Mouse (Mus musculus): ENCODE results near the gene Mosmo. TPM values are rescaled to one million over a fixed set of nuclear protein-coding genes. Genes with fewer than 3 reads are reported as not detected.

The Mosmo gene
- polyA plus RNA-seq, 1 experiment, result 17.4 TPM

GRCm38 (mm10) chr7:120732906-120733305, 55.5 kb downstream of the Mosmo start:
- DNase-seq (ENCODE audit: low read depth in 1 of 2, low spot score in 2 of 2), result no peak
- WGBS, result 88% methylated on average over 7 of the region's 7 CpGs
- no peaks in the 10 kb centered on the region; the same call in none of the 2 replicates for H3K4me1 ChIP-seq (ENCODE audit: control insufficient read depth, insufficient read depth, insufficient read length)
- peaks cover 3% of the 10 kb centered on the region; the same call in 1 of the 2 replicates for H3K36me3 ChIP-seq (ENCODE audit: control insufficient read depth, insufficient read depth, low read length)
- TF ChIP-seq CTCF (IDR thresholded peaks at IDR 0.05; ENCODE audit: extremely low read depth, insufficient read depth, insufficient read length, insufficient replicate concordance), result no peak
- no peaks in the 10 kb centered on the region for H3K27me3 ChIP-seq (ENCODE audit: control insufficient read depth, insufficient read depth, low read length)
- no peak overlapping the region for H3K4me3 ChIP-seq (ENCODE audit: extremely low read depth, insufficient read depth, insufficient read length)
- H3K27ac ChIP-seq (ENCODE audit: insufficient read depth, low read length), result no peak overlapping the region

GRCm38 (mm10) chr7:120739018-120739417, 61.6 kb downstream of the Mosmo start, which contains the start of gene Vwa3a:
Gene Vwa3a, plus strand, starts transcription at chr7:120739318.
- 72% methylated on average over 6 of the region's 6 CpGs for WGBS

GRCm38 (mm10) chr7:120739558-120740101, 62.2 kb downstream of the Mosmo start:
- WGBS, result 46% methylated on average over 5 of the region's 5 CpGs
- no peak for TF ChIP-seq POLR2A (IDR thresholded peaks at IDR 0.05; ENCODE audit: low read depth, low read length)
- TF ChIP-seq CTCF (IDR thresholded peaks at IDR 0.05; ENCODE audit: extremely low read depth, insufficient read depth, insufficient read length, insufficient replicate concordance), result no peak
- H3K27ac ChIP-seq (ENCODE audit: insufficient read depth, low read length), result no peak overlapping the region
- DNase-seq (ENCODE audit: low read depth in 1 of 2, low spot score in 2 of 2), result no peak
- no peaks in the 10 kb centered on the region for H3K27me3 ChIP-seq (ENCODE audit: control insufficient read depth, insufficient read depth, low read length)
- H3K4me1 ChIP-seq (ENCODE audit: control insufficient read depth, insufficient read depth, insufficient read length), result no peaks in the 10 kb centered on the region
- no peaks in the 10 kb centered on the region for H3K36me3 ChIP-seq (ENCODE audit: control insufficient read depth, insufficient read depth, low read length)
- no peak overlapping the region for H3K4me3 ChIP-seq (ENCODE audit: extremely low read depth, insufficient read depth, insufficient read length)

More at GRCm38 (mm10) chr7:120739018-120739417, 61.6 kb downstream of the Mosmo start, which contains the start of gene Vwa3a:
- no peak within 1 kb of the TSS for H3K27ac ChIP-seq (ENCODE audit: insufficient read depth, low read length)
- H3K27me3 ChIP-seq (ENCODE audit: control insufficient read depth, insufficient read depth, low read length), result no peaks in the 10 kb centered on the region
- DNase-seq (ENCODE audit: low read depth in 1 of 2, low spot score in 2 of 2), result no peak
- no peaks in the 10 kb centered on the region for H3K36me3 ChIP-seq (ENCODE audit: control insufficient read depth, insufficient read depth, low read length)
- no peak within 1 kb of the TSS for H3K4me3 ChIP-seq (ENCODE audit: extremely low read depth, insufficient read depth, insufficient read length)
- no peak for TF ChIP-seq POLR2A (IDR thresholded peaks at IDR 0.05; ENCODE audit: low read depth, low read length)
- no peak for TF ChIP-seq CTCF (IDR thresholded peaks at IDR 0.05; ENCODE audit: extremely low read depth, insufficient read depth, insufficient read length, insufficient replicate concordance)
- no peaks in the 10 kb centered on the region for H3K4me1 ChIP-seq (ENCODE audit: control insufficient read depth, insufficient read depth, insufficient read length)

GRCm38 (mm10) chr7:120743366-120744351, 66.2 kb downstream of the Mosmo start:
- DNase-seq (ENCODE audit: low read depth in 1 of 2, low spot score in 2 of 2), result no peak
- Histone ChIP-seq H3K27ac (ENCODE audit: insufficient read depth, low read length) (no peak overlapping the region), H3K4me3 (ENCODE audit: extremely low read depth, insufficient read depth, insufficient read length) (no peak overlapping the region), H3K4me1 (ENCODE audit: control insufficient read depth, insufficient read depth, insufficient read length) (no peaks in the 10 kb centered on the region), H3K36me3 (ENCODE audit: control insufficient read depth, insufficient read depth, low read length) (no peaks in the 10 kb centered on the region), H3K27me3 (ENCODE audit: control insufficient read depth, insufficient read depth, low read length) (no peaks in the 10 kb centered on the region)
- no peak for TF ChIP-seq POLR2A (IDR thresholded peaks at IDR 0.05; ENCODE audit: low read depth, low read length)
- TF ChIP-seq CTCF (IDR thresholded peaks at IDR 0.05; ENCODE audit: extremely low read depth, insufficient read depth, insufficient read length, insufficient replicate concordance), result no peak
- 77% methylated on average over 14 of the region's 14 CpGs for WGBS

GRCm38 (mm10) chr7:120744606-120745005, 67.2 kb downstream of the Mosmo start:
- Histone ChIP-seq H3K27ac (ENCODE audit: insufficient read depth, low read length) (no peak overlapping the region), H3K36me3 (ENCODE audit: control insufficient read depth, insufficient read depth, low read length) (no peaks in the 10 kb centered on the region), H3K4me3 (ENCODE audit: extremely low read depth, insufficient read depth, insufficient read length) (no peak overlapping the region), H3K27me3 (ENCODE audit: control insufficient read depth, insufficient read depth, low read length) (no peaks in the 10 kb centered on the region), H3K4me1 (ENCODE audit: control insufficient read depth, insufficient read depth, insufficient read length) (no peaks in the 10 kb centered on the region)
- no peak for TF ChIP-seq POLR2A (IDR thresholded peaks at IDR 0.05; ENCODE audit: low read depth, low read length)
- DNase-seq (ENCODE audit: low read depth in 1 of 2, low spot score in 2 of 2), result no peak
- WGBS, result 88% methylated on average over 6 of the region's 6 CpGs

GRCm38 (mm10) chr7:120746029-120746428, 68.6 kb downstream of the Mosmo start:
- H3K4me3 ChIP-seq (ENCODE audit: extremely low read depth, insufficient read depth, insufficient read length), result no peak overlapping the region
- WGBS, result 76% methylated on average over 3 of the region's 3 CpGs
- H3K27me3 ChIP-seq (ENCODE audit: control insufficient read depth, insufficient read depth, low read length), result no peaks in the 10 kb centered on the region
- no peaks in the 10 kb centered on the region for H3K36me3 ChIP-seq (ENCODE audit: control insufficient read depth, insufficient read depth, low read length)
- H3K4me1 ChIP-seq (ENCODE audit: control insufficient read depth, insufficient read depth, insufficient read length), result no peaks in the 10 kb centered on the region
- DNase-seq (ENCODE audit: low read depth in 1 of 2, low spot score in 2 of 2), result no peak
- TF ChIP-seq CTCF (IDR thresholded peaks at IDR 0.05; ENCODE audit: extremely low read depth, insufficient read depth, insufficient read length, insufficient replicate concordance), result no peak
- TF ChIP-seq POLR2A (IDR thresholded peaks at IDR 0.05; ENCODE audit: low read depth, low read length), result no peak
- H3K27ac ChIP-seq (ENCODE audit: insufficient read depth, low read length), result no peak overlapping the region

GRCm38 (mm10) chr7:120746821-120747220, 69.4 kb downstream of the Mosmo start:
- H3K27ac ChIP-seq (ENCODE audit: insufficient read depth, low read length), result no peak overlapping the region
- no peaks in the 10 kb centered on the region for H3K27me3 ChIP-seq (ENCODE audit: control insufficient read depth, insufficient read depth, low read length)
- WGBS, result 87% methylated on average over 5 of the region's 5 CpGs
- DNase-seq (ENCODE audit: low read depth in 1 of 2, low spot score in 2 of 2), result no peak
- TF ChIP-seq CTCF (IDR thresholded peaks at IDR 0.05; ENCODE audit: extremely low read depth, insufficient read depth, insufficient read length, insufficient replicate concordance) (no peak), POLR2A (IDR thresholded peaks at IDR 0.05; ENCODE audit: low read depth, low read length) (no peak)
- H3K4me1 ChIP-seq (ENCODE audit: control insufficient read depth, insufficient read depth, insufficient read length), result no peaks in the 10 kb centered on the region
- H3K4me3 ChIP-seq (ENCODE audit: extremely low read depth, insufficient read depth, insufficient read length), result no peak overlapping the region
- H3K36me3 ChIP-seq (ENCODE audit: control insufficient read depth, insufficient read depth, low read length), result no peaks in the 10 kb centered on the region
